Mouse (Mus musculus): ENCODE results near the gene Mbd3l1. TPM values are rescaled to one million over a fixed set of nuclear protein-coding genes. Genes with fewer than 3 reads are reported as not detected.

Mbd3l1 gene
- polyA plus RNA-seq, 1 experiment from 2014 or later: not detected

Small RNAs within 50 kb of the gene (microRNA-seq; reads per million reads assigned to microRNA genes)
- not detected for gene Gm22854

Other genes with a start within 250 kb of the Mbd3l1 start
- 122 and 131 TPM in 2 replicates for gene Chordc1, start 186.2 kb upstream of the Mbd3l1 start, polyA plus RNA-seq (2015; fragmentation: Nextera tagmentation; extraction: Ambion mirVana)
- 8.3 and 8.8 TPM in 2 replicates for gene Naalad2, start 75.4 kb upstream of the Mbd3l1 start, polyA plus RNA-seq (2015; fragmentation: Nextera tagmentation; extraction: Ambion mirVana)
- gene Ubtfl1, start 73.9 kb upstream of the Mbd3l1 start, polyA plus RNA-seq (2015; fragmentation: Nextera tagmentation; extraction: Ambion mirVana): not detected in 2 replicates
- gene Mbd3l2, start 47.7 kb upstream of the Mbd3l1 start, polyA plus RNA-seq (2015; fragmentation: Nextera tagmentation; extraction: Ambion mirVana): not detected in 2 replicates
- gene Zfp558, start 91 bp upstream of the Mbd3l1 start, polyA plus RNA-seq (2015; fragmentation: Nextera tagmentation; extraction: Ambion mirVana): 6.2 and 6.7 TPM in 2 replicates
- 0.13 and 0.39 TPM in 2 replicates for gene Muc16, start 196.2 kb downstream of the Mbd3l1 start, polyA plus RNA-seq (2015; fragmentation: Nextera tagmentation; extraction: Ambion mirVana)

Data from kidney, embryonic 16.5 days (tissue).